Mouse (Mus musculus): ENCODE measurements around the gene Tnpo2. TPM values are rescaled to one million over a fixed set of nuclear protein-coding genes. Genes with fewer than 3 reads are reported as not detected.

The Tnpo2 gene
- polyA plus RNA-seq (2017; shearing (Covaris generic)) = 10 to 100 TPM; 27.1 to 27.2 TPM

DNA sequence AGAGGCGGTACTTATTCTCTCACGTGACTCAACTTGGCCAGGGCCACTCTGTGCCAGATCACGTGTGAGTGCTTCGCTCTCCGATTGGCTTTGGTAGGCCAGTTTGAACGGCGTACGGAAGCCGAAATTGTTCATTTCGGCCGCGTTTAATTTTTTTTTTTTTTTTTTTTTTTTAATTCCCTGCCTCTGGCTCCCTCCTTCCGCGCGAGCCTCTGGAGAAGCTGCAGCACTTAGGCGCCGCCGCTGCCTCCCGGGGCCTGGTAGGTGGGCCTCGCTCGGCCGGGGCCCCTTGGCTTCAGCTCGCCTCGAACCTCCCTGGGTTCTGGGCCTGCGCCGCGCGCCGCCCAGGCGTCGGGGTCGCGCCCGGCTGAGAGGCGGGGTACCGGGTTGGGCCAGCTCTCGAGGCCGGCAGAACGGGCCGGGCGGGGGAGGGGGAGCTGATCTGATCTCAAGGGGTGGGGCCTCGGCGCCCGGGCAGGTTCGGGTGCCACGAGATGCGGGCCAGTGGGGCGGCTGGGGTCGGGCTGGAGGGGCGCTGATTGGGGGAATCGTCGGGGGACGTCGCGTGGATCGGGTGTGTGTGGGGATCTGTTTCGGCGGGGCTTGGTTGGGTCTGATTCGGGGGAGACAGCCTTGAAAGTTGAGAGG is at the start of gene Tnpo2:
Gene Tnpo2 (plus strand): TSS at position 198 of the 648 bp plus-strand sequence.

DNA sequence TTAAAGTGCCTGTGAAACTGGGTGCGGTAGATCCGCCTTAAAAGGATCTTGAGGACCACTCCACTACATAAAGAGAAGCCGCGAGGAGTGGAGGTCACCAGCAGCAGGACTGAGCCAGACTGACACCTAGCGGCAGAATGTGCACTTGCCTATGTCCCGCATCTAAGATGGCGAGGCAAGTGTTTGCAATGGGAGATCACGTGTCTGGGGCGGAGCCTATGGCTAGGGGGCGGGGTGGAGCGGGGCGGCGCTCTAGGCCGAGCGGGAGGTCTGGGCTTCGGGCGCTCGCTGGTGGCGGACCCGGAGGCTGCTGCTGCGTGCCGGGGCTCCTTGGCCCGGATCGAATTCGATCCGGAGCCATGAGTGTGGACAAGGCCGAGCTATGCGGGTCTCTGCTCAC is 46.4 kb upstream of the Tnpo2 start, which contains the start of gene Hook2:
Gene Hook2 (plus strand): TSS at position 255 of the 400 bp plus-strand sequence.

GRCm38 (mm10) chr8:85014431-85014830 is 22.3 kb upstream of the Tnpo2 start, which contains the start of gene Best2:
Gene Best2 (minus strand): TSS chr8:85014531.

DNA sequence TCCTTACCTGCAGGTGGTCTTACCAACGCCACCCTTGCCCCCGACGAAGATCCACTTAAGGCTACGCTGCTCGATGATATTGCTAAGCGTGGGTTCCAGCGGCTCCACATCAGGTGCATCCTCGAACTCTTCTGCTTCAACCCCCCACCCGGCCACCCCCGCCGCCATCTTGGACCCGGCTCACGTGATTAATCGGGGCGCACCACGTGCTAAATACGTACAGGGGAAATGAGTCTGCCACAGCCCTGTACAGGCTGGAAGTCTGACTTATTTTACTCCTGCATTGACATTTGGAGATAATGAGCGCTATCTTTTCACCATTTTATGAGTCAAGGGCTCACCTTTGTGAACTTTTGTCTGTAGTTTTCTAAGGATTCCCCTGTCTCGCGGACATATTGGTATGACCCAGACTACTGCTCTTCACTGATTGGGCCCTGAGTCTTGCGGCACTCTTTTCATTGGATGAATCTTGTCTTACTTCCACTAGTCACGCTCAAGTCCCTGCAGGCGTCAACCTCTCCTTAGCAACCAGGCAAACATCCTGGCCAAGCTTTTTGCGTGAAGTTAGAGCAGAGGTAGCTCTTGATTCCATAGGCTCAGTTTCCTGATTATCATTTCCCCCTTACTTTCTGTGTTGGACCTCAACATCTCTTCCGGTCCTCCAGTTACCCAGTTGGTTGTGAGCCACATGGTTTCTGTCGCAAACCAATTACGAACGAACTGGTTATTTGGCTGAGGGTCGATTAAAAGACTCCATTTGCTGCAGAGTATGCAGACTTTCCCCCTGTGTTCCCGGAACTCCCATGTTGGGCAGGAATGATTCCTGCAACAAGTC is 11.4 kb upstream of the Tnpo2 start, which contains the start of gene Asna1:
Gene Asna1 (minus strand): TSS at position 184 of the 835 bp plus-strand sequence.

GRCm38 (mm10) chr8:85026670-85027515 is 9.8 kb upstream of the Tnpo2 start, which contains the start of gene Trir:
Gene Trir (plus strand): TSS chr8:85026823.

GRCm38 (mm10) chr8:85059879-85060616 is 23.3 kb downstream of the Tnpo2 start, which contains the start of gene Fbxw9:
Gene Fbxw9 (plus strand): TSS chr8:85060055.

GRCm38 (mm10) chr8:85067982-85068381 is 31.3 kb downstream of the Tnpo2 start, which contains the start of gene Gm5741:
Gene Gm5741 (minus strand): TSS chr8:85067982.

DNA sequence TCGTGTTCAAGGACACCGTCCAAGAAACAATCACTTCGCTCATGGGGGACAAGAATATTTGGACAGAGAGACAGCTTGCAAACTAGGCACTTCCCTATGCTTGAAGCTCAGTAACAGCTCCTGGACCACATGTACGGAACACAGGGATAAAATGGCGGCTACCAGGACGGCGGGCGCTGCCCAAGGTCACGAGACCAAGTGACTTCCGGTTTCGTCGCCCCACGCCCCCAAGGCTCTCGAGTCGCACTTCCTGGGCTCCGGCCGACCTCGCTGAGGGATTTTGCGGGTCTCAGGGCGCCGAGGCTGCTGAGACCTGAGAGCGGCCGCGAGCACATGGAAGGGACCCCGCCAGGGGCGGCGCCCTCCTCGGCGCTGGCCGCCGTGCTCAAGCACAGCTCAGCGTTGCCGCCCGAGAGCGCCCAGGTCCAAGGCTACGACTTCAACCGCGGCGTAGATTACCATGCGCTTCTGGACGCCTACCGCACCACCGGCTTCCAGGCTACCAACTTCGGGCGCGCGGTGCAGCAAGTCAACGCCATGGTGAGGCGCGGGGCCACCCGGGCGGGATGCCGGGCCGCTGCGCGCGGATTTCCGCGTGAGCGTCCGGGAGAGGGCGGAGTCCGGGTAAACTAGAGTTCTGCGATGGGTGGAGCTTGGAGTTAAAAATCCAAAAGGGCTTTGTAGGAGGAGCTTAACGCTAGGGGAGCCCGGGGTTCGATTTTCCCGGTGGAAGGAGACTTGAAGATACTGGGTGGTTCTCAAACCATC is 35.0 kb downstream of the Tnpo2 start, which contains the start of gene Dhps:
Gene Dhps (plus strand): TSS at position 244 of the 768 bp plus-strand sequence.

GRCm38 (mm10) chr8:85080532-85081215 is 44.0 kb downstream of the Tnpo2 start, which contains the start of gene Wdr83os:
Gene Wdr83os (plus strand): TSS chr8:85080740.

GRCm38 (mm10) chr8:85081216-85081555 is 44.5 kb downstream of the Tnpo2 start, which contains the start of gene Wdr83:
Gene Wdr83 (minus strand): TSS chr8:85081306.

DNA sequence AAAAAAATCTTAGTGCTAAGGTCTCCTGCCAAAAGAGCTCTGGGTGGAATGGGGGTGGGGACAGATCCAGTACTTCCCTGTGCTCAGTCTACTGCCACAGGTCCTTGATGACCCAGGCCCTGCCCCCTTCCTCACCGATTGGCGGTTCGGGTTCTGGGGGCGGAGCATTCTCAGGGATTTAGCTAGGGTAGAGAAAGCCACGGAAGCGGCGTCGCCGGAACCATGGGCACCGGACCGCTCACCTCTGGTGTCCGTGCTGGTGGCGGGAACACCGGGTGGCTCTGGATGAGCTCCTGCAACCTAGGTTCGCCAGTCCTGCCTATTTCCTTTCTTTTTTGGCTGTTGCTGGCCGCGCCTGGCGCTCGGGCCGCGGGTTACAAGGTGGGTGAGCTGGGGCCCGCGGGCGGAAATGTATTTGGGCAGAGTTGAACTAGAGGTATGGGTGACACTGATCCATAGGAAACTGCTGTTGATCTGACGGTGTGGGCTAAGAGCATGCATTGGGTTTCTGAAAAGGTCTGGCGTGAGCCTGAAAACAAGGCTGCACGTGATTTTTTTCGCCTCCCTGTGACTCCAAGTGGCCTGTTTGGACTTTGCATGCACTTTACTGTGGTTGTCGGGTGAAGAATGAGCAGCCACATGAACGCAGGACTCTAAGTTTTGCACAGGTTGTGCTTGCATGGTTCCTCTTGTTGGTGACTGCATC is 46.5 kb downstream of the Tnpo2 start, which contains the start of gene Man2b1:
Gene Man2b1 (plus strand): TSS at position 163 of the 706 bp plus-strand sequence.

Other genes with a start within 250 kb of the Tnpo2 start
- gene Nfix, start 236.6 kb upstream of the Tnpo2 start, polyA plus RNA-seq (2017; shearing (Covaris generic)) = 1 to 10 TPM; 5.7 to 9.1 TPM
- 1 to 10 TPM; 6.6 to 7.9 TPM for gene Dand5, start 214.1 kb upstream of the Tnpo2 start, polyA plus RNA-seq (2017; shearing (Covaris generic))
- gene Gadd45gip1, start 205.4 kb upstream of the Tnpo2 start, polyA plus RNA-seq (2017; shearing (Covaris generic)) = 10 to 100 TPM; 27.3 to 37.8 TPM
- 100 to 1,000 TPM; 152 to 202 TPM for gene Rad23a, start 196.2 kb upstream of the Tnpo2 start, polyA plus RNA-seq (2017; shearing (Covaris generic))
- 100 to 1,000 TPM; 454 to 486 TPM for gene Calr, start 190.0 kb upstream of the Tnpo2 start, polyA plus RNA-seq (2017; shearing (Covaris generic))
- 100 to 1,000 TPM in 1 of 2 experiments, 10 to 100 TPM in 1; 87.0 to 103 TPM for gene Farsa, start 179.9 kb upstream of the Tnpo2 start, polyA plus RNA-seq (2017; shearing (Covaris generic))
- 1 to 10 TPM; 3.8 to 4.9 TPM for gene Syce2, start 164.8 kb upstream of the Tnpo2 start, polyA plus RNA-seq (2017; shearing (Covaris generic))
- 10 to 100 TPM; 34.2 to 47.8 TPM for gene Gcdh, start 143.0 kb upstream of the Tnpo2 start, polyA plus RNA-seq (2017; shearing (Covaris generic))
- gene Klf1, start 135.0 kb upstream of the Tnpo2 start, polyA plus RNA-seq (2017; shearing (Covaris generic)) = under 1 TPM in 1 of 2 experiments, not detected in 1; 0.43 TPM
- gene Dnase2a, start 128.4 kb upstream of the Tnpo2 start, polyA plus RNA-seq (2017; shearing (Covaris generic)) = 10 to 100 TPM; 12.8 to 18.4 TPM
- 1 to 10 TPM in 1 of 2 experiments, under 1 TPM in 1; 0.92 to 1.5 TPM for gene Mast1, start 99.6 kb upstream of the Tnpo2 start, polyA plus RNA-seq (2017; shearing (Covaris generic))
- gene Rtbdn, start 89.9 kb upstream of the Tnpo2 start, polyA plus RNA-seq (2017; shearing (Covaris generic)) = under 1 TPM; 0.06 to 0.81 TPM
- gene Gm49661, start 67.5 kb upstream of the Tnpo2 start, polyA plus RNA-seq (2017; shearing (Covaris generic)) = not detected
- gene Prdx2, start 67.3 kb upstream of the Tnpo2 start, polyA plus RNA-seq (2017; shearing (Covaris generic)) = 100 to 1,000 TPM; 159 to 190 TPM
- 10 to 100 TPM; 71.6 to 93.6 TPM for gene Rnaseh2a, start 67.1 kb upstream of the Tnpo2 start, polyA plus RNA-seq (2017; shearing (Covaris generic))
- 100 to 1,000 TPM; 705 to 997 TPM for gene Junb, start 58.2 kb upstream of the Tnpo2 start, polyA plus RNA-seq (2017; shearing (Covaris generic))
- gene Hook2, start 46.3 kb upstream of the Tnpo2 start, polyA plus RNA-seq (2017; shearing (Covaris generic)) = 10 to 100 TPM in 1 of 2 experiments, 1 to 10 TPM in 1; 9.9 to 13.0 TPM
- gene Best2, start 22.4 kb upstream of the Tnpo2 start, polyA plus RNA-seq (2017; shearing (Covaris generic)) = not detected
- gene Asna1, start 11.6 kb upstream of the Tnpo2 start, polyA plus RNA-seq (2017; shearing (Covaris generic)) = 10 to 100 TPM; 42.3 to 45.3 TPM
- 100 to 1,000 TPM; 198 to 209 TPM for gene Trir, start 10.1 kb upstream of the Tnpo2 start, polyA plus RNA-seq (2017; shearing (Covaris generic))
- 1 to 10 TPM; 5.4 to 8.2 TPM for gene Fbxw9, start 23.1 kb downstream of the Tnpo2 start, polyA plus RNA-seq (2017; shearing (Covaris generic))
- 1 to 10 TPM; 1.3 to 1.8 TPM for gene Gm5741, start 31.1 kb downstream of the Tnpo2 start, polyA plus RNA-seq (2017; shearing (Covaris generic))
- gene Dhps, start 34.8 kb downstream of the Tnpo2 start, polyA plus RNA-seq (2017; shearing (Covaris generic)) = 100 to 1,000 TPM in 1 of 2 experiments, 10 to 100 TPM in 1; 87.4 to 118 TPM
- gene Wdr83os, start 43.8 kb downstream of the Tnpo2 start, polyA plus RNA-seq (2017; shearing (Covaris generic)) = 100 to 1,000 TPM; 165 to 168 TPM
- gene Wdr83, start 44.4 kb downstream of the Tnpo2 start, polyA plus RNA-seq (2017; shearing (Covaris generic)) = 10 to 100 TPM; 38.6 to 45.7 TPM
- gene Man2b1, start 46.4 kb downstream of the Tnpo2 start, polyA plus RNA-seq (2017; shearing (Covaris generic)) = 100 to 1,000 TPM; 143 to 145 TPM
- gene Zfp791, start 86.2 kb downstream of the Tnpo2 start, polyA plus RNA-seq (2017; shearing (Covaris generic)) = under 1 TPM in 1 of 2 experiments, not detected in 1; 0.25 TPM
- gene Cks1brt, start 115.0 kb downstream of the Tnpo2 start, polyA plus RNA-seq (2017; shearing (Covaris generic)) = 1 to 10 TPM in 1 of 2 experiments, under 1 TPM in 1; 0.10 to 2.4 TPM
- gene Olfr371, start 189.1 kb downstream of the Tnpo2 start, polyA plus RNA-seq (2017; shearing (Covaris generic)) = not detected

Measured in inflammation-experienced regulatory T-cells (primary cell).